1 mouse cellular context compared by ENCODE assay signal in the genomic region with DNA sequence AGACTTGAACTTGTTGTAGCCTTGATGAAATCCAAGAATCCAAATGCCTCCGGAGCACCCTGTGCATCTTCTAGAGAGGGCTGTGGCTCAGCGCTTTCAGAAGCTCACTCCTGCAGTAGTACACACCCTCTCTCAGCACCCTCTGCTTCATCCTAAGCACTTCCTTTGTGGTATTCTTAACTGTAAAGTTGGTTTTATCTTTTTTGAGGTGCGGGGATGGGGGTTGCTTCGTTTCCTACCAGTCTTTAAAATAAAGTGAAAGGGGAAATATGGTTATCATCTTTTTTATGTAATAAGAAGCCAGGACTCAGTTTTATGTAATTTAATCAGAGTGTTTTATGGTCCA.
TF ChIP-seq lines count a peak whose summit lies in the region.

No protein-coding gene starts in this region.

TF ChIP-seq in MEL, 35 proteins besides CTCF, POLR2A, EP300 and RAD21 (continued from another document):
- TF ChIP-seq TAL1 (IDR thresholded peaks at IDR 0.05; ENCODE audit: low read length) (peak; percentile 55), ETS1 (IDR thresholded peaks at IDR 0.05; ENCODE audit: low read depth, low read length) (peak; percentile 94), POLR2AphosphoS2 (IDR thresholded peaks at IDR 0.05; ENCODE audit: low read length) (peak; percentile 55; the same call in 1 of the 2 replicates), GATA1 (IDR thresholded peaks at IDR 0.05; ENCODE audit: low read depth, low read length) (peak; percentile 93), E2F4 (IDR thresholded peaks at IDR 0.05; ENCODE audit: borderline replicate concordance, low read depth, low read length) (no peak), SMC3 (IDR thresholded peaks at IDR 0.05; ENCODE audit: low read depth, low read length) (no peak), GABPA (IDR thresholded peaks at IDR 0.05; ENCODE audit: low read depth, low read length) (no peak), UBTF (IDR thresholded peaks at IDR 0.05; ENCODE audit: borderline replicate concordance, insufficient read depth, low read depth, low read length) (no peak)
